Mouse (Mus musculus) layer of hippocampus, adult 18-20 months (tissue): Measurements from ENCODE around the gene Olfr161. TPM values are rescaled to one million over a fixed set of nuclear protein-coding genes. Genes with fewer than 3 reads are reported as not detected.
"Not testable (repeated sequence)": the region's sequence is repeated elsewhere in the genome, so short reads cannot be mapped to it uniquely, and the experiment has no call there.

Source experiments
- DNase-seq, 2 experiments: peaks; one replicate each; pipeline ENCODE4 v3.0.0; 2022; ENCODE audit warnings: low spot score in 2 of 2
- long read RNA-seq: library from polyadenylated mRNA; stranded (forward); transcript quantifications from one replicate; pipeline ENCODE4 v2.0.0, GENCODE M21; 2021
- total RNA-seq, 2 experiments: library from RNA; stranded (reverse); gene quantifications; 2 replicates each; pipeline ENCODE4 v1.2.3; 2021

Gene Olfr161
- not detected for total RNA-seq
- long read RNA-seq, result 0 reads

- DNase-seq, result no peak
These were observed at the start of gene Olfr161 for GRCm38 (mm10) chr16:3590691-3591090. Olfr161 (plus strand) TSS chr16:3591042.

GRCm38 (mm10) chr16:3563553-3563952, 27.3 kb upstream of the Olfr161 start:
- DNase-seq, result no peak

- DNase-seq, result not testable (repeated sequence)
These were observed 13.2 kb upstream of the Olfr161 start for GRCm38 (mm10) chr16:3577658-3578057.

- not testable (repeated sequence) for DNase-seq
These were observed 12.5 kb upstream of the Olfr161 start for GRCm38 (mm10) chr16:3578227-3578848.

- not testable (repeated sequence) for DNase-seq
These were observed 40.5 kb downstream of the Olfr161 start for GRCm38 (mm10) chr16:3631376-3631775.

- not testable (repeated sequence) for DNase-seq
These were observed 41.9 kb downstream of the Olfr161 start for GRCm38 (mm10) chr16:3632572-3633361.

Other genes starting within 250 kb of the Olfr161 start
- not detected for gene Mefv, start 127.1 kb downstream of the Olfr161 start, total RNA-seq
- gene Zfp263, start 153.1 kb downstream of the Olfr161 start, total RNA-seq, result 10 to 100 TPM; 18.6 to 19.6 TPM
- not detected for gene Olfr15, start 239.8 kb downstream of the Olfr161 start, total RNA-seq